Mouse (Mus musculus) telencephalon, adult 2 months (tissue): ENCODE measurements at regions not wholly inside any gene's neighbourhood (a gene's known extent, or its start where the extent isn't known, plus 50 kb on each side); places are given as distances from the start of the nearest gene placed in this dataset.

Experiments
- DNase-seq: peaks from one replicate; pipeline ENCODE4 v3.0.0-alpha.2; 2011; ENCODE audit warnings: low read depth, low spot score

- DNase-seq = peak; percentile 91
Observed at GRCm38 (mm10) chr7:61939971-61940705, 406.2 kb upstream of the Ndn start.

GRCm38 (mm10) chr7:61982203-61982932 lies 364.0 kb upstream of the Ndn start:
- peak; percentile 86 for DNase-seq

- DNase-seq = no peak
Observed at GRCm38 (mm10) chr7:62026635-62027034, 319.7 kb upstream of the Ndn start.

GRCm38 (mm10) chr7:62045743-62046451 lies 300.5 kb upstream of the Ndn start:
- peak; percentile 24 for DNase-seq

GRCm38 (mm10) chr7:62046452-62046809 lies 299.9 kb upstream of the Ndn start:
- DNase-seq = no peak

- peak; percentile 58 for DNase-seq
Observed at GRCm38 (mm10) chr7:62078607-62079006, 267.8 kb upstream of the Ndn start.

GRCm38 (mm10) chr7:62085120-62085849 lies 261.1 kb upstream of the Ndn start:
- DNase-seq = peak; percentile 35
